In genomic region chr11:98787229-98787628, GRCm38 (mm10) we compare ENCODE assay signal across 8 mouse cellular contexts. TPM values are rescaled to one million over a fixed set of nuclear protein-coding genes. Genes with fewer than 3 reads are reported as not detected.
DNase-seq lines count a peak whose midpoint lies in the region; ATAC-seq lines count a peak whose summit lies in the region.

No protein-coding gene starts in this region.

- ATAC-seq in midbrain, embryonic 11.5 days (ENCODE audit: low FRiP score) = no peak
- no peak for ATAC-seq in stomach, embryonic 16.5 days (ENCODE audit: insufficient read depth, low FRiP score)

- H3K4me3 ChIP-seq in heart, embryonic 10.5 days = peak overlapping the region; percentile 39
- H3K4me3 ChIP-seq in midbrain, embryonic 10.5 days = peak overlapping the region; percentile 34; the same call in 1 of the 2 replicates
- H3K4me3 ChIP-seq in midbrain, embryonic 11.5 days (ENCODE audit: low read depth, low read length) = no peak overlapping the region
- 0 out of 2 replicates have a peak overlapping the region, but pooled peaks have one; percentile 6 for H3K4me3 ChIP-seq in stomach, embryonic 16.5 days (replicated peaks; ENCODE audit: low read length)

- no peak overlapping the region for H3K9ac ChIP-seq in midbrain, embryonic 11.5 days (ENCODE audit: low read length)
- peak overlapping the region; percentile 42; the same call in 1 of the 2 replicates for H3K9ac ChIP-seq in stomach, embryonic 16.5 days (ENCODE audit: low read length)

- no peak overlapping the region for H3K4me2 ChIP-seq in midbrain, embryonic 11.5 days
- peak overlapping the region; percentile 49; the same call in 1 of the 2 replicates for H3K4me2 ChIP-seq in stomach, embryonic 16.5 days (ENCODE audit: low read depth, low read length)

- H3K4me1 ChIP-seq in heart, embryonic 10.5 days = peaks cover 67% of the 10 kb centered on the region
- H3K4me1 ChIP-seq in midbrain, embryonic 10.5 days = peaks cover 81% of the 10 kb centered on the region
- H3K4me1 ChIP-seq in midbrain, embryonic 11.5 days (ENCODE audit: control insufficient read depth, insufficient read depth, low read length) = peaks cover 32% of the 10 kb centered on the region
- H3K4me1 ChIP-seq in stomach, embryonic 16.5 days (ENCODE audit: control insufficient read depth, insufficient read depth, low read length) = peaks cover 55% of the 10 kb centered on the region

- no peaks in the 10 kb centered on the region for H3K36me3 ChIP-seq in heart, embryonic 10.5 days
- H3K36me3 ChIP-seq in midbrain, embryonic 10.5 days = no peaks in the 10 kb centered on the region
- no peaks in the 10 kb centered on the region; the same call in 1 of the 2 replicates for H3K36me3 ChIP-seq in midbrain, embryonic 11.5 days (ENCODE audit: control insufficient read depth, insufficient read depth, low read length)
- H3K36me3 ChIP-seq in stomach, embryonic 16.5 days (ENCODE audit: control insufficient read depth, insufficient read depth, low read length) = no peaks in the 10 kb centered on the region

- H3K9me3 ChIP-seq in heart, embryonic 10.5 days = no peaks in the 10 kb centered on the region
- no peaks in the 10 kb centered on the region for H3K9me3 ChIP-seq in midbrain, embryonic 10.5 days (replicated peaks)
- no peaks in the 10 kb centered on the region for H3K9me3 ChIP-seq in midbrain, embryonic 11.5 days (ENCODE audit: control insufficient read depth, low read length)
- no peaks in the 10 kb centered on the region for H3K9me3 ChIP-seq in stomach, embryonic 16.5 days (replicated peaks; ENCODE audit: control insufficient read depth, low read length)

- DNase-seq in heart, embryonic 10.5 days (ENCODE audit: low spot score) = no peak
- no peak for DNase-seq in heart, postnatal 10 days
- no peak for DNase-seq in midbrain, embryonic 10.5 days (ENCODE audit: low spot score)
- no peak for DNase-seq in midbrain, embryonic 11.5 days (ENCODE audit: low spot score, missing footprints)
- DNase-seq in kidney, postnatal 10 days = peak; percentile 56
- DNase-seq in layer of hippocampus, postnatal 25 days (ENCODE audit: extremely low spot score in 1 of 2, low spot score in 1 of 2) = no peak
- no peak for DNase-seq in urinary bladder, adult 2 months (ENCODE audit: low spot score)

- no peaks in the 10 kb centered on the region for H3K27me3 ChIP-seq in heart, embryonic 10.5 days (ENCODE audit: insufficient read depth, poor library complexity, severe bottlenecking)
- peaks cover 19% of the 10 kb centered on the region for H3K27me3 ChIP-seq in midbrain, embryonic 10.5 days (ENCODE audit: low read depth, poor library complexity, severe bottlenecking)
- no peaks in the 10 kb centered on the region for H3K27me3 ChIP-seq in midbrain, embryonic 11.5 days (ENCODE audit: control insufficient read depth, insufficient read depth, low read length)
- H3K27me3 ChIP-seq in stomach, embryonic 16.5 days (ENCODE audit: control insufficient read depth, insufficient read depth, low read length) = no peaks in the 10 kb centered on the region

- intact Hi-C loops in heart, postnatal 10 days (cut with DNase I) = loop anchor here (1.0 to 2.0 kb wide), 3 partner anchors 14 to 87 kb away; no protein-coding TSS in a partner anchor

- H3K27ac ChIP-seq in heart, embryonic 10.5 days = peak overlapping the region; percentile 92
- 0 out of 2 replicates have a peak overlapping the region, but pooled peaks have one; percentile 77 for H3K27ac ChIP-seq in midbrain, embryonic 10.5 days (replicated peaks)
- no peak overlapping the region for H3K27ac ChIP-seq in midbrain, embryonic 11.5 days (ENCODE audit: low read depth, low read length)
- peak overlapping the region; percentile 78 for H3K27ac ChIP-seq in stomach, embryonic 16.5 days (ENCODE audit: low read length)

- WGBS in heart, embryonic 10.5 days = 32% methylated on average over 7 of the region's 7 CpGs
- 43% methylated on average over 7 of the region's 7 CpGs for WGBS in midbrain, embryonic 10.5 days
- WGBS in midbrain, embryonic 11.5 days = 35% methylated on average over 7 of the region's 7 CpGs
- 26% methylated on average over 7 of the region's 7 CpGs for WGBS in stomach, embryonic 16.5 days

RNA-seq across cellular contexts. Expression of gene Msl1, which starts 8.1 kb away (rescaled TPM):
- 14.0 and 21.6 TPM in 2 replicates for polyA plus RNA-seq in heart, embryonic 10.5 days (2016; fragmentation: Nextera tagmentation; extraction: Ambion mirVana)
- 10 to 100 TPM; 70.3 to 83.4 TPM for total RNA-seq in heart, postnatal 10 days (2021)
- 22.9 and 24.3 TPM in 2 replicates for polyA plus RNA-seq in midbrain, embryonic 10.5 days (2016; fragmentation: Nextera tagmentation; extraction: Ambion mirVana)
- 24.0 and 25.1 TPM in 2 replicates for polyA plus RNA-seq in midbrain, embryonic 11.5 days (2014; fragmentation: Nextera tagmentation; extraction: Ambion mirVana)
- polyA plus RNA-seq in stomach, embryonic 16.5 days (2015; fragmentation: Nextera tagmentation; extraction: Ambion mirVana) = 18.0 and 18.4 TPM in 2 replicates
- total RNA-seq in layer of hippocampus, postnatal 25 days (2021) = 100 to 1,000 TPM; 170 to 176 TPM
- 57.0 and 58.7 TPM in 2 replicates for polyA plus RNA-seq in urinary bladder, adult 2 months (2012; rRNA removed)

RNA-seq across cellular contexts. Expression of gene Nr1d1, which starts 12.1 kb away (rescaled TPM):
- polyA plus RNA-seq in heart, embryonic 10.5 days (2016; fragmentation: Nextera tagmentation; extraction: Ambion mirVana) = 3.6 and 5.9 TPM in 2 replicates
- total RNA-seq in heart, postnatal 10 days (2021) = 10 to 100 TPM; 31.1 to 32.7 TPM
- 1.4 TPM in 2 replicates for polyA plus RNA-seq in midbrain, embryonic 10.5 days (2016; fragmentation: Nextera tagmentation; extraction: Ambion mirVana)
- 0.93 and 1.2 TPM in 2 replicates for polyA plus RNA-seq in midbrain, embryonic 11.5 days (2014; fragmentation: Nextera tagmentation; extraction: Ambion mirVana)
- 2.6 and 4.1 TPM in 2 replicates for polyA plus RNA-seq in stomach, embryonic 16.5 days (2015; fragmentation: Nextera tagmentation; extraction: Ambion mirVana)
- total RNA-seq in layer of hippocampus, postnatal 25 days (2021) = 10 to 100 TPM; 78.1 to 92.2 TPM
- 119 and 219 TPM in 2 replicates for polyA plus RNA-seq in urinary bladder, adult 2 months (2012; rRNA removed)

RNA-seq across cellular contexts. Expression of gene Casc3, which starts 17.5 kb away (rescaled TPM):
- 29.5 and 37.2 TPM in 2 replicates for polyA plus RNA-seq in heart, embryonic 10.5 days (2016; fragmentation: Nextera tagmentation; extraction: Ambion mirVana)
- total RNA-seq in heart, postnatal 10 days (2021) = 10 to 100 TPM; 29.0 to 29.7 TPM
- polyA plus RNA-seq in midbrain, embryonic 10.5 days (2016; fragmentation: Nextera tagmentation; extraction: Ambion mirVana) = 49.0 and 55.7 TPM in 2 replicates
- polyA plus RNA-seq in midbrain, embryonic 11.5 days (2014; fragmentation: Nextera tagmentation; extraction: Ambion mirVana) = 51.9 and 53.1 TPM in 2 replicates
- 25.1 and 26.3 TPM in 2 replicates for polyA plus RNA-seq in stomach, embryonic 16.5 days (2015; fragmentation: Nextera tagmentation; extraction: Ambion mirVana)
- 10 to 100 TPM; 53.3 to 60.6 TPM for total RNA-seq in layer of hippocampus, postnatal 25 days (2021)
- polyA plus RNA-seq in urinary bladder, adult 2 months (2012; rRNA removed) = 24.7 and 29.5 TPM in 2 replicates

RNA-seq across cellular contexts. Expression of gene Thra, which starts 46.8 kb away (rescaled TPM):
- 19.2 and 23.2 TPM in 2 replicates for polyA plus RNA-seq in heart, embryonic 10.5 days (2016; fragmentation: Nextera tagmentation; extraction: Ambion mirVana)
- total RNA-seq in heart, postnatal 10 days (2021) = 100 to 1,000 TPM; 172 to 190 TPM
- polyA plus RNA-seq in midbrain, embryonic 10.5 days (2016; fragmentation: Nextera tagmentation; extraction: Ambion mirVana) = 9.5 and 15.6 TPM in 2 replicates
- polyA plus RNA-seq in midbrain, embryonic 11.5 days (2014; fragmentation: Nextera tagmentation; extraction: Ambion mirVana) = 21.9 and 23.7 TPM in 2 replicates
- polyA plus RNA-seq in stomach, embryonic 16.5 days (2015; fragmentation: Nextera tagmentation; extraction: Ambion mirVana) = 32.9 and 37.8 TPM in 2 replicates
- 1,000 to 10,000 TPM; 1,027 to 1,094 TPM for total RNA-seq in layer of hippocampus, postnatal 25 days (2021)
- polyA plus RNA-seq in urinary bladder, adult 2 months (2012; rRNA removed) = 62.2 and 88.1 TPM in 2 replicates

RNA-seq across cellular contexts. Expression of gene Rapgefl1, which starts 49.4 kb away (rescaled TPM):
- polyA plus RNA-seq in heart, embryonic 10.5 days (2016; fragmentation: Nextera tagmentation; extraction: Ambion mirVana) = 0.78 and 0.87 TPM in 2 replicates
- under 1 TPM; 0.79 to 0.87 TPM for total RNA-seq in heart, postnatal 10 days (2021)
- 1.3 TPM in 2 replicates for polyA plus RNA-seq in midbrain, embryonic 10.5 days (2016; fragmentation: Nextera tagmentation; extraction: Ambion mirVana)
- polyA plus RNA-seq in midbrain, embryonic 11.5 days (2014; fragmentation: Nextera tagmentation; extraction: Ambion mirVana) = 1.6 and 1.8 TPM in 2 replicates
- polyA plus RNA-seq in stomach, embryonic 16.5 days (2015; fragmentation: Nextera tagmentation; extraction: Ambion mirVana) = 6.5 and 7.8 TPM in 2 replicates
- total RNA-seq in layer of hippocampus, postnatal 25 days (2021) = 100 to 1,000 TPM; 185 to 222 TPM
- 56.6 and 66.4 TPM in 2 replicates for polyA plus RNA-seq in urinary bladder, adult 2 months (2012; rRNA removed)

Comparison
In these comparisons a context has a peak if more than half of its experiments do, and no peak if none do; other contexts are left out.
1. RNA of gene Nr1d1, which starts 12.1 kb away (polyA plus RNA-seq): 119 to 219 TPM in urinary bladder, adult 2 months; 3.6 to 5.9 TPM in heart, embryonic 10.5 days, 2.6 to 4.1 TPM in stomach, embryonic 16.5 days, 1.4 TPM in midbrain, embryonic 10.5 days and 0.93 to 1.2 TPM in midbrain, embryonic 11.5 days; every median in the first group is over 10 times any median in the second.